Mouse (Mus musculus) embryo, embryonic 9.5 days (tissue): ENCODE measurements around the gene Best3.
"Not testable (repeated sequence)": the region's sequence is repeated elsewhere in the genome, so short reads cannot be mapped to it uniquely, and the experiment has no call there.

ENCODE experiments used
- DNase-seq: peaks from one replicate; pipeline ENCODE4 v3.0.0-alpha.2; 2017; ENCODE audit errors: extremely low spot score

Gene Best3

GRCm38 (mm10) chr10:117026176-117026575 lies 40.1 kb downstream of the Best3 start:
- DNase-seq, result no peak

GRCm38 (mm10) chr10:117031160-117031559 lies 45.0 kb downstream of the Best3 start:
- no peak for DNase-seq

- peak; percentile 76 for DNase-seq
These were observed 47.7 kb downstream of the Best3 start for GRCm38 (mm10) chr10:117033785-117034184.

GRCm38 (mm10) chr10:117040355-117040754 lies 54.2 kb downstream of the Best3 start:
- DNase-seq, result no peak

- DNase-seq, result no peak
These were observed 56.2 kb downstream of the Best3 start for GRCm38 (mm10) chr10:117042295-117042694.

- not testable (repeated sequence) for DNase-seq
These were observed 57.5 kb downstream of the Best3 start for GRCm38 (mm10) chr10:117043497-117044166.

- no peak for DNase-seq
These were observed 59.3 kb downstream of the Best3 start, which contains the start of gene Lrrc10 for GRCm38 (mm10) chr10:117045175-117046056. Gene Lrrc10 (plus strand): TSS chr10:117045341.

- no peak for DNase-seq
These were observed 63.1 kb downstream of the Best3 start for GRCm38 (mm10) chr10:117049253-117049652.

- no peak for DNase-seq
These were observed 64.0 kb downstream of the Best3 start for GRCm38 (mm10) chr10:117049961-117050597.

GRCm38 (mm10) chr10:117055668-117056067 lies 69.6 kb downstream of the Best3 start:
- no peak for DNase-seq

- DNase-seq, result no peak
These were observed 76.8 kb downstream of the Best3 start for GRCm38 (mm10) chr10:117062894-117063253.

GRCm38 (mm10) chr10:117063254-117064021 lies 77.3 kb downstream of the Best3 start, which contains the start of gene Cct2:
Gene Cct2 (minus strand): TSS chr10:117063814.
- peak; percentile 99 for DNase-seq

- no peak for DNase-seq
These were observed 78.0 kb downstream of the Best3 start for GRCm38 (mm10) chr10:117064076-117064475.

- no peak for DNase-seq
These were observed 83.0 kb downstream of the Best3 start for GRCm38 (mm10) chr10:117069109-117069508.

GRCm38 (mm10) chr10:117072191-117072888 lies 86.2 kb downstream of the Best3 start:
- no peak for DNase-seq

- DNase-seq, result no peak
These were observed 87.1 kb downstream of the Best3 start for GRCm38 (mm10) chr10:117073176-117073575.
